Mouse (Mus musculus) testis, postnatal 10 days (tissue): ENCODE measurements around the gene Acbd4.

ENCODE experiments used
- DNase-seq: peaks from one replicate; pipeline ENCODE4 v3.0.0; 2021; ENCODE audit warnings: low spot score

Acbd4 gene

DNA sequence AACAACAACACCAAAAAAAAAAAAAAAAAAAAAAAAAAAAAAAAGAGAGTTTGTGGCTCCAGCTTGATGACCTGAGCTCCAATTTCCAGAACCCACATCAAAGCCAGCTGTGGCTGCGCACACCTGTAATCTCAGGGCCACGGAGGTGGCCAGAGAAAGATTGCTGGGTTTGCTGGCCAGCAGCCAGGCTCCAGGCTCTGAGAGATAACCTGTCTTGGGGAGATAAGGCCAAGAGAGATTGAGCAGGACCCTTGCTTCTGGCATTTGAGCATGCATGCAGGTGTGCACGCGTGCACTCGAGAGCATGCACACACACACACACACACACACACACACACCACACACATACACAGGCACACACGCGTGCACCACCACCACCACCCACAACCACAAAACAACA is 8.2 kb upstream of the Acbd4 start:
- DNase-seq = no peak

DNA sequence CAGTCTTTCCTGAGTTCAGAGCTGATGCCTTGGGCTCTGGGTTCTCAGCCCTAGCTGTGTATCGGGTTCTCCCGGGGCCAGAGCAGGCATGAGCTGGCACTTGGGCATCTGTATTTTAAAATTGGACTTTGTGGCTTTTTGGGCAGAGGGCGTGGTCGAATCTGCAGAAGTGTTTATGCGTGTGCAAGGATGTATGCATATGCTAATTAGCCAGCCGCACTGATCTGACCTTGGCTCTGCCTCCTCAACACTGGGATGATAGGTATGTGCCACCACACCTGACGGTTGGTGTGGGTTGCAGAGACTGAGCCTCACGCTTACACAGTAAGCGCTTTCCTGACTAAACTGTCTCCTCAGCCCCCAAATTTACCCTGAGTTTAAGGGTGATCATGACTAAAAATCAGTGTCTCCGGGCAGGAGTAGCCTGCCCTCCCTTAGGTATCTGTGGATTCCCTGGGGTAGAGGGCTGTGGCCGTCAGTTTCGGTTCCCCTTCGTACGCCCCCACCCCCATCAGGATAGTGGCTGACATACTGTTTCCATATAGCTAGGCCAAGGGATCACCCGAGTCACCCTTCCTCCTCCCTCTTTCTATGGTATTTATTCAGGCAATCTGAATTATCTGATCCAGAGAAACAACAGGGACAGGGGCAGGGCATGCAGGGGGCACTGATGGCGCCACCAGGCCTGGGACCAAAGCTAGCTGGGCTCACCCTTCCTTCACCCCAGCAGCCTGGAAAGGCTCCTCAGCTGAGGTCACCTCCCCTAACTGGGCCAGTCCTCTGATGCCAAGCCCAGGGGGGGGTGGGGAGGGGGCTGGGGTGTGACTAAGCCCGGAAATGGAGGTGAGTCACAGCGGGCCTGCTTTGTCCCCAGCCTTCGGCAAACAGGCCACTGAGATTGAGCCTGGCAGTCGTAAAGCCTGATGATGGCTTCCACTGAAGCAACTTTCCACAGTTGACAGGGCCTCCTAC is 7.3 kb upstream of the Acbd4 start:
- no peak for DNase-seq

DNA sequence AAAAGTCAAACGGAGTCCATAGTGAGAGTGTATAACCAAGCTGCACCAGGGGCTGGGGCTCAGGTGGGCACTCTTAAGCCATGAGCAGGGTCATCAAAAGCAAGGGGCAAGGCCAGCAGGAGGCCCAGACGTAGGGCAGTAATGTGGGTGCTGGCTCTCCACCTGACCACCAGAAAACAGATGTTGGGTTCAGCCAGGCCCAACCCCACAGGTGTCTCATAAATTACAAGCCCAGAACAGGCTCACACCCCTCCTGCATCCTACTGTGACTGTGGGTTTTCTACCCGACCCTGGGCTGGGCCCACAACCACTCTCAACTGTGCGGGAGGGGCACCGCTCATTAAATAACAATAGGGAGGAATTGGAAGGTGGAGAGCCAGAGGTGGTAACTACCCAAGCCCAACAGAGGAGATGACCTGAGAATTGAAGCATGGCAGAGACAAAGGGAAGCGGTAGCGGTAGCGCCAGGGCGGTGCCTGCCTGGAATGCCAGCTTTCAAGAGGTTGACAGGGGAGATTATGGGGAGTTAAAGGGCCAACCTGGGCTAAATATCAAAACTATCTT is 6.3 kb upstream of the Acbd4 start:
- DNase-seq = no peak

DNA sequence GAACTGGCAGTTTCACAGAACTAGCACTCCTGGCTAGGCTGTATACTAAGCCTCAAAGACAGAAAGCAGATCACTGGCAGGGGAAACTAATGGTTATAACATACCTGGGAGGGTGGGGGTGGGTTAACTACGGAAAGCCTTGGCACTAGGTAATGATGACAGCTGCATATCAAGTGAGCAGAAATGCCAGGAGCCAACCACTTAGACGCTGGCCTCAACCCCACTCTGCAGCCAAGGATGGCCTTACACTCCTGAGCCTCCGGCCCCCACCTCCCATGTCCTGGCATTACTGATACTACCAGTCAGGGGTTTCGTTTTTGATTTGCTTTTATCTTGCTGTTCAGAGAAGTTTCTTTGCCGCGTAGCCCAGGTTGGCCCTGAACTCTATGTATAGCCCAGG is 5.7 kb upstream of the Acbd4 start:
- no peak for DNase-seq

DNA sequence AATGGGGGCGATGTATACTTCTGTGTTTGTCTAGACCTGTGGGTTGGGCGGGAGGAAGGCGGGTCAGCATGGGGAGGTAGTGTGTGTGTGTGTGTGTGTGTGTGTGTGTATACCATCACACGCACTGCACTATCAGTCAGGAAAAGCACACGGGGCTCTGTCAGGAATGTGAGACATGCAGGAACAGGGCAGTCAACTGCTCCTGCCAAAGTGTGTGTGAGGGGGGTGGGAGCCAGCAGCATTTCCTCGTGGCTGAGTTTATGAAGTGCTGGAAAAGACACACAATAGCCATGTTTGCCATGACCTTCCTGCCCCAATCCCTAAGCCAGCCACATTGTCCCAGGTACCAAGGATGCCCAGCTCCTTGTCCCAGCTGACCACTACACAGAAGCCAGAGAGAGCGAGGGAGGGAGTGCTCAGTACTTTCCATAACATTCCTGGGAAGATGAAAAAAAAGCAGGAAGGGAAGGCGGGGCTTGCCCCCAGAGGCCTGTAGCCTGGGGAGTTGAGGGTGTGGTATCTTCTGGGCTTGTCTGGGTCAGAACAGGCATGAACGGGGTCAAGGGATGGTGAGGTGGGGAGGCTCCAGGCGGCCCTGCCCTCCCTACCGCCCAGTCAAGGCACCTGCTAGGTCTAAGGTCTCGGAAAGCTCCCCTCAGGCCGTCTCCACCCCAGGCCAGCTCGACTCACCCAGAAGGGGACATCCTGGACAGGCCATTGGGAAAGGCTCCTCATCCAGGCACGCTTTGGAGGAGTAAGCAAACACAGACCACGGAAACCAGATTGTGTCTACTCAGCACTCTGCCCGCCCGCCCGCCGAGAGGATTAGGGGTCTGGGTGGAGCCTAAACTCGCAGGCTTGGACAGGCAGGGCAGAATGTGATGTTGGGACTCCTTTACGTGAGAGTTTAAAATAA is 4.2 kb upstream of the Acbd4 start:
- DNase-seq = peak; percentile 51

DNA sequence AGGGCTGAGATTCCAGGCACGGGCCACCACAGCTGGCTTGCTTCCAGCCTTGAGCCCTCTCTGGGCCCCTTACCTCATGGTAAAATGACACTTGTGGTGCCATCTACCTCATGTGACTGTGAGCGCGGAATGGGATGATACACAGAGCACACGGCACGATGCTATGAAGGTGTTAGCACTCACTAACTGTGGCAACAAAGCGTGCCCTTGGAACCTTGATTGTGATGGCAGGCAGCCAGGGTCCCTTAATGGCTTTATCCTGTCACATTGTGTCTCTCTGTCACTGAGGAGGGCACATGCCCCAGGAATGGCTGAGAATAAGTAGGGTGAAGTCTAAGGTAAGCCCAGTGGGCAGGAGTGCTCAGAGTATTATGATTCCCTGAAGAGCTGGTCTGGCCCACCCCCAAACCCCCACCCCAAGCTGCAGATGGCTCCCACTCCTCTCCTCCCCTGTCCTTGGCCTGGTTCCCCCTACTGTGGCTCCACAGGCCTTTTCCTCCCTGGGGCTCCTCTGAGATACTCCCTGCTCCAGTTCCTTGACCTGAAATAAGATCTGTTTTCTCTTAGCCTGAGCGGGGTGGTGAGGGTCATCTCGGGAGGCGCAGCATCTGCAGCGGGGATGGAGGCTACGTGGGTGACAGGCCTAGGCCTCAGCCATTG is 2.8 kb upstream of the Acbd4 start:
- peak; percentile 78 for DNase-seq

DNA sequence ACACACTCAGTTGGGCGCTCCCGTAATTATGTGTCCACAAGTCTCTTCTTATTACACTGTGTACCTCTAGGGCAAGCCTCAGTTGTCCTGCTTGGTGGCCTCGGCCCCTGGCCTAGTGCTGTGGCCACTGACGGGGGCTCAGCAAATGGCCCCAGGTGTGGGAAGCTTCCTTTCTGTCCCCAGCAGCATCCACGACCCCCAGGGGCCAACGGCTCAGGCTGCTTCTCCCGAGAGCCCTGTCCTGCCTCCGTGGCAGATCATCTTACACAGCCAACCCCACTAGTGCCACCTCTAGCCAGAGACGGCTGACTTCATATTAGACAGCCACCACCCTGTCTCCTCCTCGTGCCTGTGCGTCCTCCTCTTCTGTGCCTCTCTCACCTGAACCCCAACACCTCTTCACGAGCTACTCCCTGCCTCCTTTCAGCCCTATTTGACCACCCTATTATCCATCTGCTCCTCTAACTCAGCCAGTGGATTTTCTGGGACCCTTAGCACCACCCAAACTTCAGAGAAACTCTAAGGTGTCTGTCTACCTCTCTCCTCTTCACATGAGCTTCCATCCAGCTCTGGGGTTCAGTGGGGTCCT is 2.0 kb upstream of the Acbd4 start:
- DNase-seq = no peak

DNA sequence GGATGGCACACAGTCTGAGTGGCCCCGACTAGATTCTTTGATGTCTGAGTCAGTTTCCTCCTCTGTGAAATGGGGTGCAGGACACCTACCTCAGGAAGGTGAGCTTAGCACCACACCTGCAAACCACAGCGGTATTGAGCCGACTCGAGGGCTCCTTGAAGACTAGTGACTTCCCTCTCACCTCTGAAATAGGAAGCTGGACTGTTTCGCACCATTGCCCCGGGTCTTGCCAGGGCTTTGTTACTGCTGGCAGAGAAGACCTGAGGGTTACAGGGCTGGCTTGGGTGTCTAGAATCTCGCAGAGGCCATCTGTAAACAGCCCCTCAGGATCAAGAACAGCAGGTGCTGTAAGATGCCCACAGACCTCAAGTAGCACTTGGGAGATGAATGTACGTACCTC is 1.1 kb upstream of the Acbd4 start:
- DNase-seq = peak; percentile 40

DNA sequence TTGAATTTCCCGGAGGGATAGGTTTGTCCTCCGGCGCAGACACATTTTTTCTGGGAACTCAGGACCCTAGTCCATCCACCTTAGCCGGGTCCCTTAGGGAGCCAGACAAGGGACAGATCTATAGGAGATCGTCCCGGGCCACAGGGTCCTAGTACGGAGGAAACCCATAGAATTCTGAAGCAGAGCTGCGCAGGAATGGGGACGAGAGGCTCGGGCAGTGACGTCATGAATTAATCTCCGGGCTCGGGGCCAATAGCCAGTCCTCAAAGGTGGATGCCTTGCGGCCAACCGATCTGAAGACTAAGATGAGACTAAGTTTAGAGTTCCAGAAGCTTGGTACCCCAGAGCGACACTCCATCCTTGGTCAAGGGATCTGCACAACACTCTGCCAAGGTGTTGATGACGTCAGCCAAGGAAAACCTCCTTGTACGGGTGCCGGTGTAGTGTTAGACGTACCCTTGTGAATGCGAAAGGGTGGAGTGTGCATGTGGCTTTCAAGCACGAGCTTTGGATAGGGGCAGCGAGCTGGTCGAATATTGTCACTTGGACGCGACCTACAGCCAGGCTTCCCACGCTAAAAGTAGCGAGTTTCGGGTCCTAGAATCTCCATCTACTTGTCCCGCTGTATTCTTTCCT is 502 bp downstream of the Acbd4 start:
- peak; percentile 86 for DNase-seq

DNA sequence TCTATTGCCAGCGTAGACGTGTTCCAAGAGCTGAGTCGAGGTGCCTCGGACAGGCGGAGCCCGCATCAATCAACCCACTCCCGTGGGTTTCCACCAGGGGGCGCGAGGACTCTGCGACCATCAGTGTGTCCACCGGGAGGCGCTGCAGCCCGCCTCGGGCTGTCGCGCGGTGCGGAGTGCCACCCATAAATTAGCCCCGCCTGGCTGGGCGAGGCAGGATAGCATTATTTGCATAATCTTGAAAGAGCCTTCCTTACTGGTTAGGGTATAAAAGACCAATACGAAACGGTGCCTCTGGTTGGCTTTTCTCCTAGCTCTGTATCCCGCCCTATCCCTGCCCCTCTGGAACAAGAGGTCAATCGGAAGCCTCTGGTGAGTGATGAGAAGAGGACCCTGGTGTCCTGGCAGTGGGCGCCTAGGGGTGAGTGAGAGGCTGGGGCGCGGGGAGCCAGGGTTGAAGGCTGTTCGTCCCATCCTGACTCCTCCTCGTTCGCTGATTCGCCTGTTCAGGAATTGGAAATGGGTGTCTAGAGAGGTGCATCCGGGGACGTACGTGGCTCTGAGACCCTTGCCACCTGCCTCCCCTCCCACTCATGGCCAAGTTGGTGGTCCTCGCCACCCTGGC is 1.4 kb downstream of the Acbd4 start:
- peak; percentile 98 for DNase-seq

DNA sequence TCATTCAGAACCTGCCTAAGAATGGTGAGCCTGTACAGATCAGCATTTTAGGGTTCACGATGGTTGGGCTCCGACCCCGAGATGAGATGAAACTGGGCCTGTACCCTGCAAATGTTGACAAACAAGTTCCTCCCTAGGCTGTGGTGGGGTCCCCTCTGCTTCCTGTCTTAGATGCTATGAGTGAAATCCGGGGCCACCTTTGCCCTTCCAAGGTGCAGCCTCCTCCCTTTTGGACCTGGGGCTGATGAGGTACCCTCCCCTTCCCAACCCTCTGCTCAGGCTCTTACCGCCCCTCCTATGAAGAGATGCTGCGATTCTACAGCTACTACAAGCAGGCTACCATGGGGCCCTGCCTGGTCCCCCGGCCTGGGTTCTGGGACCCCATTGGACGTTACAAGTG is 2.1 kb downstream of the Acbd4 start:
- no peak for DNase-seq

DNA sequence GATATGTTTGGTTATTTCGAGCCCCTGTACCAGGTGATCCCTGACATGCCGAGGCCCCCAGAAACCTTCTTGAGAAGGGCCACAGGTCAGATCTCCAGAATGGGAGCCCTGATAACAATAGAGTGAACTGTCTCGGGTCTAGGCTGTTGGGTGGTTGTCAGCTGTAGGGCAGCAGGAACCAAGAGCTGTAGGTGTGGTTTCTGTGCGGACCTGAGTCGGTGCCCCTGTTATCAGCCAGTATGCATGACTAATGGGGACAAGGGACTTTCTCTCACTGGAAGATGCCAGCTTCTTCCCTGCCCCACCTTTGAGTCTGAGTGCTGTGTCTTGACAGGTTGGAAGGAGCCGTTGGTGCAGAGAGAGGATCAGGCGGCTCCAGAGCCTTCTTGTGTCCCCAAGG is 3.0 kb downstream of the Acbd4 start:
- no peak for DNase-seq

DNA sequence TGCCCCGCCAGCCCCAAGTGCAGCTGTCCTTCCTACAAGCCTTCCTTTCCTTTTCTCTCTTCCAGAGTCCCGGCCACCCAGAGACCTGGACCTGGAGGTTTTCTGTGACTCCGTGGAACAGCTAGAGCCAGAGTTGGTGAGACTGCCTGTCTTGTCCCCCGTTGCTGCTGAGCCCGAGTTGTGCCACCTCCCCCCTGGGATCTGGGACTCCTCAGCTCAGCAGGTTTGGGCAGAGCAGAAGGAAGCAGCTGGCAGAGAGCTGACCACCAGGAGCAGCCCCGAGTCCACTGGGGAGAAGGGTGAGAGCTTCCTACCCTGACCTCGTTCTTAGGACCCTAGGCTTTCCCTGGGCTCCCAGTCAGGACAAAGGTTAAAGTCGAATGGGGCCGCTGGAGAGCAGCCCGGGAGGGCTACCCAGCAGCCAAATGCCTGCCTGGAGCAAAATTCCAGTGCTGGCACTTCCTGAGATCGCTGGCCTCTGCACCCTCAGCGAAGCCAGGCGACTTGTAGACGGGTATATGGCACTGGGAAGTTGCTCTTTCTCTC is 3.8 kb downstream of the Acbd4 start:
- DNase-seq = no peak

DNA sequence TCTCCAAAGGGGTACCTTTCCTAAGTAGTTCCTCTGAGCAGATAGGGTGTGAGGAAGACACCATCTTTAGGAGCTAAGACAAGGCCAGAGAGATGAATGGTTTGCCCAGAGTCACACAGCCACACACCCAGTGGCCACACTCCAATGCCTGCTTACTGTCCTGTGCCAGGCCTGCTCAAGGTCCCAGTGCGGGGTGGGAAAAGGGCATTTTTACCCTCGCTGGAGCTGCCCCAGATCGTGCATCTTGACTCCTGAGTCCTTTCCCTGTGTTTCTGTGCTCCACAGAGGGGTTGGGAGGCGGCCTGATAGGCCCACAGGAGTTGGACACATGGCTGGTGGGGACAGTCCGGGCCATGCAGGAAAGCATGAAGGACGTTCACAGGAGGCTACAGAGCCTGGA is 4.3 kb downstream of the Acbd4 start:
- no peak for DNase-seq

DNA sequence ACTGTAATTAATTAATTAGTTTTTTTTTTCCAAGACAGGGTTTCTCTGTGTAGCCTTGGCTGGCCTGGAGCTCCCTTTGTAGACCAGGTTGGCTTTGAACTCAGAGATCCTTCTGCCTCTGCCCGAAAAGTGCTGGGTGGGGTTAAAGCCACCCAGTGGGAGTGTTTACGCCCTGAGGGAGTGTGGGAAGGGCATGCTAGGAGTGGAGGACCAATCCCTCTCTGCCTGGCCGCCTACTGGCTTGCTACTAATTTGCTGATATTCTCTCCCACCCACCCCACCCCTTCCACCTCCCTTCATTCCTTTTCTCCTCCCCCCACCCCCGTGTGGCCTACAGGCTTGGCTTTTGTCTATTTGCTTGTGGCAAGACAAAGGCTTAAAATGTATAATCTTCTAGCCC is 4.9 kb downstream of the Acbd4 start:
- DNase-seq = no peak

DNA sequence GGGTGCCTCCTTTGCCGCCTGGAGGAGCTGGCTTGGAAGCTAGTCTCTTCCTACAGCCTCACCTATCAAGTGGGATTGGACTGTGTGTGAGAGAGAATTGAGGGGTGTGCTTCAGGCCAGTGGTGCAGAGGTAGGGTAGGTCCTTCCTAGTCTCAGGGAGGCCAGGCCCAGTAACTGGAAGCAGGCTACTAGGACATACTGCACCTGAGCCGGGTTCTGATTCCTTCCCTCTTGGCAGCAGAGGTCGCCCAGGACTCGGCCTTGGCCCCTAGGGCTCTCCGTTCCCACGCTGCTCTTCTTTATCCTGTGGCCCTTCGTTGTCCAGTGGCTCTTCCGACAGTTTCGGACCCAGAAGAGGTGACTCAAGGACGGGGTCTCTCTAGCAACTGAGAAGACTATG is 9.8 kb downstream of the Acbd4 start:
- DNase-seq = no peak

DNA sequence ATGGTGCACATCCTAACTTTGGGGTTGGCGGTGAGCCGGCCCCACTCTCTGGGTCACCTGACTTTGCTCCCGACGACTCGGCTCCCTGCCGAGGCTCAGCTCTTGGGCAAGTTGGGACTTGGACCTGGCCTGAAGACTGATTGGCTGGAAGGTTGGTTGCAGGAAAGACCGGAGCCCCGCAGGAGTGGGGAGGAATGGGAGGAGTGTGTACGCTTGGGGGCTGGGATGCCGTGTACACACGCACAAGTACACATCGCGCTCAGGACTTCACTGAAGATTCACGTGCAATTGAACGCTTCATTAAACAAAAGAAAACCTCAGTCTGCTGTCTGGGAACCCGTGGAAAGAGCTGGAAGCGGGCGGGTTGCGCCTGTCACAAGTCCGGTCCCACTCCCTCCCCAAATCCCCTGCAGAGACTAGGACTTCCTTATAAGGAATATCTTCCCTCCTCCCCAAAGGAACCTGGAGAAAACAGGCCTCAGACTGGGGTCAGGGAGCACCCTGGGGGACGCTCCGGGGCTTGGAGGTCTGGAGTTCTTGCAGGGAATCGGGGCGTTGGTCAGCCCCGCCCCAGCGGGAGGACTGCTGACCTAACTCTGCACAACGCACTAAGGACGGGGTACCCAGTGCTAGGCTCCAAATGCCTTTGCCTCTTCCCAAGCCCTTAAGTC is 10.5 kb downstream of the Acbd4 start:
- DNase-seq = peak; percentile 81

DNA sequence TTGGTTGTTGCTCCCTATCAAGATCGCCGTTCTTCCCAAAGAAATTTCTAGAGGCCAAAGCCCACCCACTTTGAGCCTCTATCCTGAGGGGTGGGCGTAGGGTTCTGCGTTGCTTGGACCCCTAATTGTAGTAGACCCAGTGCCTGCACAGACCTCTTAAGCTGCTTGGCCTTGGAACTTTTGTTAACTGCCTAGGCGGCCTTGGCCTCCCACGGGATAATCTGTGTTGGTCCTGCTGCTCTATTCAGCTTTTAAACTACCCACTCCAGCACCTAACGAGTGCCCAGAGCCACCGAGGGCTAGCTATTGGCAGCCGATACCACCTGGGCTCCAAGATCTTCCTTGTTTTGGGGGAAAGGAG is 11.1 kb downstream of the Acbd4 start:
- DNase-seq = no peak

DNA sequence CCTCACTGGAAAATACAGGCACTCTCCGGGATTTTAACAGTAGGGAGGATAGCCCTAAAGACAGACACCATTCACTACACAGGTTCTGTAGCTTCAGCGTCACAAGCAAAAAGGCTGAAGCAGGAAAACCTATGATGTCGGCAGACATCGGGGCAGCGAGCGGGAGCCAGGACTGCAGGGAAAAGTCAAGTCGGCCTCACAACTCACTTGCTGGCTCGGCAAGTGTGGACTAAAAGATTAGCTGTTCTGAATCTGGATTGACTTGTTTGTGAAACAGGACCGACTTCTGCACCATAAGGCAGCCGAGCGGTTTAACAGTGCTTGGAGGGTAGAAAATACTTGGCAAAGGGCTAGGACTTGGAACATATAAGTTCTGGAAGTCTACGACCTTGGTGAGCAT is 11.5 kb downstream of the Acbd4 start:
- DNase-seq = no peak

DNA sequence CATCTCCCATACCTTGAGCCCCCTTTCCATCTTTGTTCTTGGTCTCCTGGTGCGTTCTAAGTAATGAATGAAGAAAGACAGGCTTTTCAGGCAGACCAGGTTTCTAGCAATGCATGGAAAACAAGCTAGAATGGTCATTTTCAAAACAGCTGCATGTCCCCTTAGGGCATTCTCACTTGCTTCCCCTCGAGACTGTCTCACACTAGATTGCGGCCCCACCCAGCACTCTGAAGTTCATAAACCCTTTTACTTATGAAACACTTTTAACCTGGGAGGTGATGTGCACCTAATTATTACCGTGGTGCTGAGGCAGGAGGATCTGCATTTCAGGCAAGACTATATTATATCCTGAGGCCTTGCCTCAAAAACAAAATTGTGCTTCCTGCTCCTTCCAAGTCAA is 12.3 kb downstream of the Acbd4 start:
- no peak for DNase-seq
